Mouse (Mus musculus) forebrain, postnatal 0 days (tissue): Measurements from ENCODE around the gene Gm973. TPM values are rescaled to one million over a fixed set of nuclear protein-coding genes. Genes with fewer than 3 reads are reported as not detected.

Experiments used
- ATAC-seq: fragments of 200-750 bp; cut with Nextera tagmentation; 2 replicates; pipeline ENCODE4 v1.8.0; 2017; ENCODE audit warnings: mild to moderate bottlenecking, moderate library complexity
- DNase-seq: peaks from one replicate; pipeline ENCODE4 v3.0.0-alpha.2; 2015
- H3K27ac ChIP-seq: fragments of 300-500 bp; sonication (generic); 2 replicates; pipeline ENCODE4 v1.5.1; 2014; ENCODE audit warnings: low read depth, mild to moderate bottlenecking, antibody characterized with exemption, low read length, moderate library complexity, mixed read lengths
- H3K27me3 ChIP-seq: fragments of 300-500 bp; sonication (generic); 2 replicates; pipeline ENCODE4 v1.6.1; 2014; ENCODE audit warnings: mild to moderate bottlenecking, low read length, mixed read lengths; ENCODE audit not compliant: insufficient read depth
- H3K36me3 ChIP-seq: fragments of 300-500 bp; sonication (generic); 2 replicates; pipeline ENCODE4 v1.6.1; 2014; ENCODE audit warnings: mild to moderate bottlenecking, moderate library complexity; ENCODE audit not compliant: insufficient read depth
- H3K4me1 ChIP-seq: fragments of 300-500 bp; sonication (generic); 2 replicates; pipeline ENCODE4 v1.6.1; 2014; ENCODE audit warnings: antibody characterized with exemption; ENCODE audit not compliant: insufficient read depth
- H3K4me2 ChIP-seq: fragments of 300-500 bp; sonication (generic); 2 replicates; pipeline ENCODE4 v1.6.1; 2014; ENCODE audit warnings: low read depth, mild to moderate bottlenecking, moderate library complexity
- H3K4me3 ChIP-seq: fragments of 300-500 bp; sonication (generic); 2 replicates; pipeline ENCODE4 v1.5.1; 2014; ENCODE audit warnings: low read depth, low read length, mixed read lengths
- H3K9ac ChIP-seq: fragments of 300-500 bp; sonication (generic); 2 replicates; pipeline ENCODE4 v1.6.1; 2014; ENCODE audit warnings: mild to moderate bottlenecking
- H3K9me3 ChIP-seq: fragments of 300-500 bp; sonication (generic); 2 replicates; pipeline ENCODE4 v1.6.1; 2016; ENCODE audit warnings: low read length
- CTCF ChIP-seq: sonication (generic); IDR thresholded peaks from 2 replicates; pipeline ENCODE4 v1.5.1; 2016; ENCODE audit warnings: antibody characterized with exemption, control low read depth, low read depth
- whole genome bisulfite sequencing: fragments of 180-500 bp; shearing (Covaris S2); extraction: QIAGEN DNeasy Blood & Tissue Kit; methylation state at CpG from one replicate; pipeline ENCODE4 v1.1.7; 2014; 5-methylcytosine and 5-hydroxymethylcytosine counted together
- polyA plus RNA-seq: library from polyadenylated mRNA; unstranded; fragments of >200 nt; fragmentation: Nextera tagmentation; extraction: Ambion mirVana; gene quantifications from 2 replicates; pipeline ENCODE4 v1.2.1, GENCODE M21; 2015
- total RNA-seq: library from RNA; depleted of rRNA; stranded (reverse); fragments of >200 nt; gene quantifications from 2 replicates; pipeline ENCODE4 v1.2.3, GENCODE M21; 2014; rRNA removed

Gene Gm973
- 5.4 and 11.2 TPM in 2 replicates for total RNA-seq
- 6.5 and 13.8 TPM in 2 replicates for polyA plus RNA-seq

GRCm38 (mm10) chr1:59516026-59516917, at the start of gene Gm973:
Gm973 (plus strand) TSS chr1:59516264.
- TF ChIP-seq CTCF = no peak
- Histone ChIP-seq H3K9me3 (no peaks in the 10 kb centered on the region), H3K4me1 (peaks cover 22% of the 10 kb centered on the region), H3K27ac (peak within 1 kb of the TSS; percentile 89), H3K27me3 (no peaks in the 10 kb centered on the region), H3K36me3 (no peaks in the 10 kb centered on the region), H3K9ac (peak within 1 kb of the TSS; percentile 53), H3K4me3 (peak within 1 kb of the TSS; percentile 40), H3K4me2 (peak within 1 kb of the TSS; percentile 55)
- peak; percentile 91 for DNase-seq
- ATAC-seq = peak; percentile 97
- WGBS = 2% methylated on average over 25 of the region's 25 CpGs

GRCm38 (mm10) chr1:59469170-59469569, 46.9 kb upstream of the Gm973 start:
- Histone ChIP-seq H3K4me1 (no peaks in the 10 kb centered on the region), H3K9ac (no peak overlapping the region), H3K36me3 (no peaks in the 10 kb centered on the region), H3K27ac (no peak overlapping the region), H3K27me3 (no peaks in the 10 kb centered on the region), H3K9me3 (no peaks in the 10 kb centered on the region), H3K4me2 (no peak overlapping the region), H3K4me3 (no peak overlapping the region)
- WGBS = 24% methylated on average over 4 of the region's 4 CpGs
- DNase-seq = no peak
- ATAC-seq = peak; percentile 40; the same call in 1 of the 2 replicates
- TF ChIP-seq CTCF = no peak

- no peak for TF ChIP-seq CTCF
- Histone ChIP-seq H3K27me3 (no peaks in the 10 kb centered on the region), H3K27ac (no peak overlapping the region), H3K9ac (no peak overlapping the region), H3K4me3 (no peak overlapping the region), H3K9me3 (no peaks in the 10 kb centered on the region), H3K36me3 (no peaks in the 10 kb centered on the region), H3K4me1 (no peaks in the 10 kb centered on the region), H3K4me2 (no peak overlapping the region)
- DNase-seq (no peak), ATAC-seq (no peak)
- WGBS = 63% methylated on average over 4 of the region's 4 CpGs
These were observed 45.3 kb upstream of the Gm973 start for GRCm38 (mm10) chr1:59470766-59471165.

DNA sequence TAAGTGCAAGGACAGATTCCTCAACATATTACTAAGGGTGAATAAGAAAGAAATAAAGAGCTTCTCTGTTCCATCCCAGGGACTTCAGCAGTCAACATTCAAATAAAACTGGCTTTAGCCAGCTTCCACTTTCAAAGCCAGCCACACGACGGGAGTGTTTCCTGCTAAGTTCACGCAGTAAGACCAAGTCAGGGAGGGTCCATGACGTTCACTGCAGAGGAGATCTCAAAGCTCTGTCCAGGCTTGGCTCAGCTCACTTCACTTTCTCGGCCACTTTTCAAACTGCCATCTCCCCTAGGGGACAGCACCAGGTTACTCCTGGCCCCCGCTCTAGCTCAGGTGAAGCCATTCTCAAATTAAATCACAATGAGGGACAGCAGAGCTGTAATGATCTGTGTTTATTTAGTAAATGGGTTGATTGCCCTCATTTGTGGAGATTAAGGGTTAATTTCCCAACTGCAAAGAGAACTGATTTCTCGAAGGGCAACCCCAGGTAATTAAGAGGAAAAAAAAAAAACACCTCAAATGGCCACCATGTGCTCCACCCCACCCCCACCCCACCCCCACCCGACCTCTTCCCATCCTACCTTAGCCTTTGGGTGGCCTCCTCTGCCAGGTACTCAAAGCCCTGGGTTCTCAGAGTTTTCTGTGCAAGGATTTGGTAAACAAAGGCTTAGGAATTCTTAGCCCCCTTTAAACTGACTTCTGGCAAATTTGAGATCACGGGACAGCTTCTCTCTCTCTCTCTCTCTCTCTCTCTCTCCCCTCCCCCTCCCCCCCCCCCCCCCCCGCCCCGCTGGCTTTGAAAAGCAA, 43.5 kb upstream of the Gm973 start:
- no peak overlapping the region for H3K4me3 ChIP-seq
- TF ChIP-seq CTCF = no peak
- H3K9me3 ChIP-seq = no peaks in the 10 kb centered on the region
- ATAC-seq (no peak), DNase-seq (no peak)
- no peak overlapping the region for H3K9ac ChIP-seq
- no peaks in the 10 kb centered on the region for H3K4me1 ChIP-seq
- 11% methylated on average over 10 of the region's 11 CpGs for WGBS
- no peaks in the 10 kb centered on the region for H3K36me3 ChIP-seq
- H3K27me3 ChIP-seq = no peaks in the 10 kb centered on the region
- H3K27ac ChIP-seq = no peak overlapping the region
- no peak overlapping the region for H3K4me2 ChIP-seq

GRCm38 (mm10) chr1:59473181-59473555, 42.9 kb upstream of the Gm973 start:
- Histone ChIP-seq H3K4me1 (no peaks in the 10 kb centered on the region), H3K9me3 (no peaks in the 10 kb centered on the region), H3K4me2 (no peak overlapping the region), H3K4me3 (no peak overlapping the region), H3K27ac (no peak overlapping the region), H3K36me3 (no peaks in the 10 kb centered on the region), H3K9ac (no peak overlapping the region), H3K27me3 (no peaks in the 10 kb centered on the region)
- TF ChIP-seq CTCF = no peak
- no peak for DNase-seq
- 8% methylated on average over 4 of the region's 4 CpGs for whole genome bisulfite sequencing
- ATAC-seq = no peak

DNA sequence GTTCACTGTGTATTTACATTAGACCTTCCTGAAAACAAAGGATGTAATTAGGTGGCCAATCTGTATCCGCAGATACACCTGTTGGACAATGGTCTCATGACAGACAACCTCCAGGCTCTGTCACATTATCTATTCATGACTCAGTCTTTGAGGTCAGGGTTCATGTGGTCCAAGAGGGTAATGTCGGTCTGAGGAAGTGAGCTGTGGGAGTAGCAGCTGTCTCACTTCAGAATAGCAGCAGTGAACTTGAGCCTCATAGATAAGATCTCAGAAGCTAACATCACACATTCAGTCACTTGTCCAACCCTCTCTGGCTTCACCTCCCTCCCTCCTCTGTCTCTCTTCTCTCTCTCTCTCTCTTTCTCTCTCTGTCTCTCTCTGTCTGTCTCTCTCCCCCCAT, 40.4 kb upstream of the Gm973 start:
- Histone ChIP-seq H3K27ac (no peak overlapping the region), H3K4me3 (no peak overlapping the region), H3K9me3 (no peaks in the 10 kb centered on the region), H3K4me2 (no peak overlapping the region), H3K4me1 (no peaks in the 10 kb centered on the region), H3K36me3 (no peaks in the 10 kb centered on the region), H3K27me3 (no peaks in the 10 kb centered on the region), H3K9ac (no peak overlapping the region)
- DNase-seq (no peak), ATAC-seq (no peak)
- no peak for TF ChIP-seq CTCF
- WGBS = 53% methylated on average over 2 of the region's 2 CpGs

DNA sequence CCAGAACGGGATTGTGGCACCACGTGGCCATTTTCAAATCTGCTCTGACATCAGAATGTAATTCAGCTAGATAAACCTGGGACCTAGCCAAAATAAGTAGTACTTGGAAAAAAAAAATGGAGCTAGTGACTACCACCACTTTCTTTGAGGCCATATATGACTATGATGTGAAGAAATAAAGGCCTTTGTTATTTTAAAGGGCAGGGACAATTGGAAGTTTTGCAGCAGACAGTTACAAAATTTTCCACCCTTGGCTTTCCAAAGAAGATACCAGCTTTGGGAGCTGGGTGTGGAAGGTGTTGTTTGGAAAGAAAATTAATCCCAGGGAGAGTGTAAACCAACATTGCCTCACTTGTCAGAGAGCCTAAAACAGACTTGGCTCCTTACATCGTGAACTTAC, 37.2 kb upstream of the Gm973 start:
- no peaks in the 10 kb centered on the region for H3K9me3 ChIP-seq
- no peak overlapping the region for H3K4me2 ChIP-seq
- no peak for ATAC-seq
- H3K4me3 ChIP-seq = no peak overlapping the region
- DNase-seq = no peak
- peaks cover 8% of the 10 kb centered on the region for H3K4me1 ChIP-seq
- 74% methylated on average over 3 of the region's 3 CpGs for WGBS
- H3K9ac ChIP-seq = no peak overlapping the region
- no peaks in the 10 kb centered on the region for H3K36me3 ChIP-seq
- no peak overlapping the region for H3K27ac ChIP-seq
- TF ChIP-seq CTCF = no peak
- H3K27me3 ChIP-seq = 0 out of 2 replicates have a peak, but pooled peaks cover 5% of the 10 kb centered on the region
